Mouse (Mus musculus) ES-E14 (cell line): ENCODE measurements at regions not wholly inside any gene's neighbourhood (a gene's known extent, or its start where the extent isn't known, plus 50 kb on each side); places are given as distances from the start of the nearest gene placed in this dataset.

Source experiments
- CHD2 ChIP-seq: IDR thresholded peaks from 2 replicates; pipeline ENCODE4 v1.6.1; 2014; ENCODE audit warnings: mild to moderate bottlenecking, low read depth, low read length, inconsistent platforms
- MAFK ChIP-seq: IDR thresholded peaks from 2 replicates; pipeline ENCODE4 v1.6.1; 2014; ENCODE audit warnings: mild to moderate bottlenecking, low read depth, low read length, inconsistent platforms; ENCODE audit not compliant: insufficient read depth
- ZC3H11A ChIP-seq: IDR thresholded peaks from 2 replicates; pipeline ENCODE4 v1.6.1; 2012; ENCODE audit warnings: low read depth, mild to moderate bottlenecking, inconsistent platforms, low read length, borderline replicate concordance
- ZNF384 ChIP-seq: IDR thresholded peaks from 2 replicates; pipeline ENCODE4 v1.6.1; 2012; ENCODE audit warnings: low read depth, low read length, inconsistent platforms

- no peak for TF ChIP-seq CHD2
- no peak for TF ChIP-seq ZC3H11A
- TF ChIP-seq ZNF384, result no peak
- no peak for TF ChIP-seq MAFK
Measured at GRCm38 (mm10) chr7:83015756-83016155, 148.6 kb downstream of the Mex3b start.
